Mouse (Mus musculus): ENCODE results near the gene Tmem107. TPM values are rescaled to one million over a fixed set of nuclear protein-coding genes. Genes with fewer than 3 reads are reported as not detected.

Tmem107 gene
- polyA plus RNA-seq, 1 experiment from 2014 or later, result 29.2 TPM

DNA sequence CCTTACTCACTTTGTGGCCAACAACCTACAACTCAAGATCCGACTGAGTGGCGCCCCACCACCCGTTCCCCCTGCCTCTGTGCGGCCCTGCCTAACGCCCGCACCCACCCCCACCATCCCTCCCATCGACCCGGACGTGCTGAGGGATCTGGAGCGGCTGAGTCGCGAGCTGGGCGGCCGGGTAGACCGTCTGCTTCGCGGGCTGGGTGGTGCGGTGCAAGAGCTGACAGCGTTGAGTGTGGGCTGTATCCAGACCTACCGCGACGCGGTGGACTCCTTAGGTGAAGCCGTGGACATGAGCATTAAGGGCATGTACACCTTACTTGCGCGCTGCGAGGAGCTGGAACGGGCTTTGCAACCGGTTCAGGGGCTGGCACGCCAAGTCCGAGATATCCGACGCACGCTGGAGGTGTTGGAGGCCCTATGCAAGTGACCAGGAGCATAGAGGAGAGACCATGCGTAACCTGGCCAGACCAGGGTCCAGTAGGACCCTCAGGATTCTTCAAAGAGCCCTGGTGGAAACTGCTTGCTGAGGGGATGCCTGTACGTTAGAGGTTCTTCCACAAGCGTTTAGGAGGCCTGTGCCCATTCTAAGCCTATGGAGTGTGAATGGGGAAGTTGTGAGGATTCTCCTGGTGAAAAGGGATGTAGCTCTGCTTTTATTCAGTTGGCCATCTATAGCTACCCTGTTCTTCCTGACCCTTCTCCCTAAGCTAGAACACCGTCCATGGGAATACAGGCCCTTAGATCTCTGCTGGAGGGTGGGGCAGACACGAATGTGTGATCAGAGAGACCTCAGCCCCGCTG is 10.0 kb upstream of the Tmem107 start:
- Histone ChIP-seq H3K4me1 (replicated peaks) (peaks cover 41% of the 10 kb centered on the region), H3K27me3 (peaks cover 3% of the 10 kb centered on the region; the same call in 1 of the 2 replicates), H3K27ac (replicated peaks) (peak overlapping the region; percentile 95), H3K36me3 (no peaks in the 10 kb centered on the region), H3K9ac (peak overlapping the region; percentile 90), H3K9me3 (no peaks in the 10 kb centered on the region), H3K4me2 (peak overlapping the region; percentile 91), H3K4me3 (peak overlapping the region; percentile 81)
- peak; percentile 5; the same call in 1 of the 2 replicates for ATAC-seq (ENCODE audit: low read depth)
- 2% methylated on average over 40 of the region's 40 CpGs for WGBS

DNA sequence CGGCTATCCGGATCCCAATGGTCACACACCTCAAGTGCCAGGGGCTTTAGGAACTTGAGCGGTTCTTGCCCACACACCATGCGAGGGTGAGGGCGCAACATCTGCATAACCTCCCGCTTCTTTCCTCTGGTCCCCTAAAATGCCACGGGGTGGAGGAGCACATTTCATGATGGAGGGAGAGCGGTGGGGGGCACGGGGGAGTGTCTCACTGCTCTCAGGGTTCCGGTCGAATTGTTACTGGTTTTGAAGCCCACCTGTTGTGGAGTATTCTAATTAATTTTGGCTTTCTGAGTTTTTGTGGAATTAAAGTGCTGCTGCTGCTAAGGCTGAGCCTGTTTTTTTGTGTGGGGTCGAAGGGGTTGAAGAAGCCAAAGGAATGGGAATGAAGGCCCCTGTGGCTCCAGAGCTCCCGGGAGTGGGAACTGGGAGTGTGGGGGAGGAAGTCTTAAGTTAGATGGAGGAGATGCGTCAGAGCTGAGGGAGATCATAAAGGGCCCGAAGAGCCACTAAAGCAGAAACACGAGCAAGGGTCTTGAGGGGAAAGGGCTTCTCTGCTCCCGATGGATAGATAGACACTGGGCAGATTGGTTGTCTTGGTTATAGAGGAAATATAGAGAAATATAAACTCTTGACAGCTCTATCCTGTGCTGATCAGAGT is 9.2 kb upstream of the Tmem107 start:
- Histone ChIP-seq H3K9ac (peak overlapping the region; percentile 90), H3K27ac (replicated peaks) (no peak overlapping the region), H3K4me3 (peak overlapping the region; percentile 81), H3K9me3 (no peaks in the 10 kb centered on the region), H3K36me3 (no peaks in the 10 kb centered on the region), H3K4me2 (peak overlapping the region; percentile 91), H3K4me1 (replicated peaks) (peaks cover 48% of the 10 kb centered on the region), H3K27me3 (peaks cover 4% of the 10 kb centered on the region; the same call in 1 of the 2 replicates)
- no peak for ATAC-seq (ENCODE audit: low read depth)
- 7% methylated on average over 17 of the region's 17 CpGs for WGBS

- Histone ChIP-seq H3K36me3 (no peaks in the 10 kb centered on the region), H3K27me3 (peaks cover 4% of the 10 kb centered on the region; the same call in 1 of the 2 replicates), H3K9me3 (no peaks in the 10 kb centered on the region), H3K4me2 (peak overlapping the region; percentile 91), H3K4me1 (replicated peaks) (peaks cover 52% of the 10 kb centered on the region), H3K4me3 (peak overlapping the region; percentile 81), H3K9ac (0 out of 2 replicates have a peak overlapping the region, but pooled peaks have one; percentile 47), H3K27ac (replicated peaks) (peak overlapping the region; percentile 25; the same call in 1 of the 2 replicates)
- WGBS, result 2% methylated on average over 17 of the region's 17 CpGs
- no peak for ATAC-seq (ENCODE audit: low read depth)
These were observed 8.3 kb upstream of the Tmem107 start for GRCm38 (mm10) chr11:69062194-69062760.

DNA sequence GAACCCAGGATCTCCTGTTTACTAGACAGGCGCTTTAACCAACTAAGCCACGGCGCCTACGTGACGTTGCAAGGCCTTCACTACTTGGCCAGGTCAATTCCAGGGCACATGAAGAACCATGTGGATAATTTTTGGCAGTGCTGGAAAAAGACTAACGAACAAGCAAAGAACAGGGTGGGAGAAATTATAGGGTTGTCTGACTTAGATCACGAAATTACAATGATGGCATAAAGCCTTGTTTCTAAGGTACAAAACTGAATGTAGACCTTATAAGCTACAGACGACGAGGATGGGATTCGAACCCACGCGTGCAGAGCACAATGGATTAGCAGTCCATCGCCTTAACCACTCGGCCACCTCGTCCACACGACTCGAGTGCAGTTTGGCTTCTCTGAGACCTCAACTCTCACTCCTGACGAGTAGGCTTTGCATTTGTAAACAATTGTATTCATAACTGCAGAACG is 7.8 kb upstream of the Tmem107 start:
- WGBS, result under 1% methylated on average over 19 of the region's 19 CpGs
- Histone ChIP-seq H3K9me3 (no peaks in the 10 kb centered on the region), H3K4me1 (replicated peaks) (peaks cover 49% of the 10 kb centered on the region), H3K36me3 (no peaks in the 10 kb centered on the region), H3K27me3 (peaks cover 4% of the 10 kb centered on the region; the same call in 1 of the 2 replicates), H3K27ac (replicated peaks) (peak overlapping the region; percentile 25), H3K4me2 (peak overlapping the region; percentile 91), H3K9ac (peak overlapping the region; percentile 31; the same call in 1 of the 2 replicates), H3K4me3 (peak overlapping the region; percentile 74)
- peak; percentile 26 for ATAC-seq (ENCODE audit: low read depth)

GRCm38 (mm10) chr11:69063413-69064201 is 7.0 kb upstream of the Tmem107 start:
- Histone ChIP-seq H3K9ac (peak overlapping the region; percentile 77), H3K9me3 (no peaks in the 10 kb centered on the region), H3K4me2 (peak overlapping the region; percentile 91), H3K27me3 (peaks cover 4% of the 10 kb centered on the region; the same call in 1 of the 2 replicates), H3K36me3 (no peaks in the 10 kb centered on the region), H3K4me1 (replicated peaks) (peaks cover 41% of the 10 kb centered on the region), H3K4me3 (peak overlapping the region; percentile 74), H3K27ac (replicated peaks) (peak overlapping the region; percentile 67)
- 0 out of 2 replicates have a peak, but pooled peaks have one; percentile 16 for ATAC-seq (ENCODE audit: low read depth)
- WGBS, result under 1% methylated on average over 31 of the region's 31 CpGs

GRCm38 (mm10) chr11:69064259-69065133 is 6.1 kb upstream of the Tmem107 start:
- 58% methylated on average over 9 of the region's 9 CpGs for WGBS
- no peaks in the 10 kb centered on the region for H3K36me3 ChIP-seq
- H3K27me3 ChIP-seq, result peaks cover 4% of the 10 kb centered on the region; the same call in 1 of the 2 replicates
- H3K4me2 ChIP-seq, result peak overlapping the region; percentile 91
- H3K27ac ChIP-seq (replicated peaks), result no peak overlapping the region
- H3K4me1 ChIP-seq (replicated peaks), result peaks cover 38% of the 10 kb centered on the region
- no peaks in the 10 kb centered on the region for H3K9me3 ChIP-seq
- H3K9ac ChIP-seq, result peak overlapping the region; percentile 77
- H3K4me3 ChIP-seq, result peak overlapping the region; percentile 74
- no peak for ATAC-seq (ENCODE audit: low read depth)

GRCm38 (mm10) chr11:69065394-69065925 is 5.1 kb upstream of the Tmem107 start:
- Histone ChIP-seq H3K4me2 (peak overlapping the region; percentile 79), H3K9ac (0 out of 2 replicates have a peak overlapping the region, but pooled peaks have one; percentile 74), H3K27ac (replicated peaks) (no peak overlapping the region), H3K36me3 (no peaks in the 10 kb centered on the region), H3K9me3 (no peaks in the 10 kb centered on the region), H3K4me3 (0 out of 2 replicates have a peak overlapping the region, but pooled peaks have one; percentile 40), H3K4me1 (replicated peaks) (peaks cover 43% of the 10 kb centered on the region), H3K27me3 (peaks cover 4% of the 10 kb centered on the region; the same call in 1 of the 2 replicates)
- WGBS, result 66% methylated on average over 3 of the region's 3 CpGs
- ATAC-seq (ENCODE audit: low read depth), result no peak

- peaks cover 4% of the 10 kb centered on the region; the same call in 1 of the 2 replicates for H3K27me3 ChIP-seq
- no peaks in the 10 kb centered on the region for H3K36me3 ChIP-seq
- no peak overlapping the region for H3K27ac ChIP-seq (replicated peaks)
- H3K4me1 ChIP-seq (replicated peaks), result peaks cover 39% of the 10 kb centered on the region
- WGBS, result 1% methylated on average over 26 of the region's 29 CpGs
- peak overlapping the region; percentile 74 for H3K9ac ChIP-seq
- no peak for ATAC-seq (ENCODE audit: low read depth)
- peak overlapping the region; percentile 79 for H3K4me2 ChIP-seq
- peak overlapping the region; percentile 40 for H3K4me3 ChIP-seq
- H3K9me3 ChIP-seq, result no peaks in the 10 kb centered on the region
These were observed 4.3 kb upstream of the Tmem107 start for GRCm38 (mm10) chr11:69066163-69066861.

GRCm38 (mm10) chr11:69066956-69067355 is 3.6 kb upstream of the Tmem107 start:
- Histone ChIP-seq H3K9me3 (no peaks in the 10 kb centered on the region), H3K27me3 (peaks cover 4% of the 10 kb centered on the region; the same call in 1 of the 2 replicates), H3K4me1 (replicated peaks) (peaks cover 39% of the 10 kb centered on the region), H3K27ac (replicated peaks) (no peak overlapping the region), H3K36me3 (no peaks in the 10 kb centered on the region), H3K4me2 (peak overlapping the region; percentile 79), H3K9ac (peak overlapping the region; percentile 74), H3K4me3 (peak overlapping the region; percentile 40)
- WGBS, result 10% methylated on average over 8 of the region's 8 CpGs
- no peak for ATAC-seq (ENCODE audit: low read depth)

DNA sequence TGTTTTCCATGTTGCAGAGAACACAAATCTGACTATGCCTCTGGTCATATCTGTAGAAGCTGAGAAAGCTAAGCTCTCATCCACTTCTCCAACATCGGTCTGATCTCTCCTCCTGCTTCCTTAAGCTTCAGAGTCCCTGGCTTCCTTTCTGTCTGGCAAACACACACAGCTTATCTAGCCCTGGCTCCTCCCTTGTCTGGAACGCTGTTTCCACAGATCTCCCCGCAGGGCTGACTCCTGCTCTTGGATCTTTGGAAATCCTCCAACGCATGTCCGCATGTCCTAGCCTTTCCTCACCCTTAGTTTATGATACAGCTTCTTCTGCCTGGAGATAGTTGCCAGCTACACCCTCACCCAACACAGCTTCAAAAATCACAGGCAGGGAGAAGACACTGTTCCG is 3.0 kb upstream of the Tmem107 start:
- Histone ChIP-seq H3K4me2 (no peak overlapping the region), H3K27ac (replicated peaks) (no peak overlapping the region), H3K9me3 (no peaks in the 10 kb centered on the region), H3K4me1 (replicated peaks) (peaks cover 45% of the 10 kb centered on the region), H3K36me3 (no peaks in the 10 kb centered on the region), H3K27me3 (peaks cover 4% of the 10 kb centered on the region; the same call in 1 of the 2 replicates), H3K9ac (peak overlapping the region; percentile 34; the same call in 1 of the 2 replicates), H3K4me3 (no peak overlapping the region)
- ATAC-seq (ENCODE audit: low read depth), result no peak
- 65% methylated on average over 6 of the region's 6 CpGs for WGBS
